Mouse (Mus musculus) embryonic facial prominence, embryonic 10.5 days (tissue): ENCODE data around the gene Nat10. TPM values are rescaled to one million over a fixed set of nuclear protein-coding genes. Genes with fewer than 3 reads are reported as not detected.

Experiments used
- DNase-seq: peaks from one replicate; pipeline ENCODE4 v3.0.0-alpha.2; 2017; ENCODE audit warnings: low spot score
- H3K27ac ChIP-seq: fragments of 300-500 bp; sonication (generic); replicated peaks from 2 replicates; pipeline ENCODE4 v1.5.1; 2016; ENCODE audit warnings: mild to moderate bottlenecking
- H3K27me3 ChIP-seq: fragments of 300-500 bp; sonication (generic); replicated peaks from 2 replicates; pipeline ENCODE4 v1.6.1; 2016; ENCODE audit warnings: low read depth, mild to moderate bottlenecking; ENCODE audit not compliant: poor library complexity, severe bottlenecking
- H3K36me3 ChIP-seq: fragments of 300-500 bp; sonication (generic); replicated peaks from 2 replicates; pipeline ENCODE4 v1.6.1; 2016; ENCODE audit warnings: mild to moderate bottlenecking, moderate library complexity
- H3K4me1 ChIP-seq: fragments of 300-500 bp; sonication (generic); 2 replicates; pipeline ENCODE4 v1.6.1; 2016
- H3K4me3 ChIP-seq: fragments of 300-500 bp; sonication (generic); 2 replicates; pipeline ENCODE4 v1.5.1; 2016; ENCODE audit warnings: mild to moderate bottlenecking, moderate library complexity
- H3K9me3 ChIP-seq: fragments of 300-500 bp; sonication (generic); 2 replicates; pipeline ENCODE4 v1.6.1; 2016; ENCODE audit warnings: mild to moderate bottlenecking
- WGBS: fragments of 180-500 bp; shearing (Covaris S2); methylation state at CpG from one replicate; pipeline ENCODE4 v1.1.7; 2016; 5-methylcytosine and 5-hydroxymethylcytosine counted together
- polyA plus RNA-seq: library from polyadenylated mRNA; unstranded; fragments of >200 nt; fragmentation: Nextera tagmentation; extraction: Ambion mirVana; gene quantifications from 2 replicates; pipeline ENCODE4 v1.2.1, GENCODE M21; 2016

The Nat10 gene
- polyA plus RNA-seq, 1 experiment from 2014 or later, result 31.5 TPM

DNA sequence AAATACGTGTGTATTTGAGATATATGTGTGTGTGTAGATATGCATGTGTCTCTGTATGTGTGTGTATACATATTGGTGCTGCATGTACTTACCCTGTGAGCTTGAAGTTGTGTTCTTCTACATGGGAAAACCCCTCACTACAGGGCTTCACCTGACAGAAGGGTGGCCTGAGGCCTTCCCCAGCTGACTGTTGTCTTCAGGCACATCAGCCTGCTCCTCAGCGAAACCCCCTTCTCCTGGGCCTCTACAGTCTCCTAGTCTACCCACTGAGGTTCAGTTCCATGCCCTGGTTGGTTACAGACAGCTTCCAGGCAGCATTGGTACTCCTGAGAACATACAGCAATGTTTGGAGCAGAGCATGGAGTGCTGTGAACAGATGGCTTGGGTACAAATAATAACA, 76.6 kb downstream of the Nat10 start:
- Histone ChIP-seq H3K4me1 (peaks cover 50% of the 10 kb centered on the region), H3K9me3 (no peaks in the 10 kb centered on the region), H3K27ac (0 out of 2 replicates have a peak overlapping the region, but pooled peaks have one; percentile 45), H3K27me3 (no peaks in the 10 kb centered on the region), H3K36me3 (no peaks in the 10 kb centered on the region), H3K4me3 (no peak overlapping the region)
- WGBS, result 92% methylated on average over 2 of the region's 2 CpGs
- DNase-seq, result no peak

DNA sequence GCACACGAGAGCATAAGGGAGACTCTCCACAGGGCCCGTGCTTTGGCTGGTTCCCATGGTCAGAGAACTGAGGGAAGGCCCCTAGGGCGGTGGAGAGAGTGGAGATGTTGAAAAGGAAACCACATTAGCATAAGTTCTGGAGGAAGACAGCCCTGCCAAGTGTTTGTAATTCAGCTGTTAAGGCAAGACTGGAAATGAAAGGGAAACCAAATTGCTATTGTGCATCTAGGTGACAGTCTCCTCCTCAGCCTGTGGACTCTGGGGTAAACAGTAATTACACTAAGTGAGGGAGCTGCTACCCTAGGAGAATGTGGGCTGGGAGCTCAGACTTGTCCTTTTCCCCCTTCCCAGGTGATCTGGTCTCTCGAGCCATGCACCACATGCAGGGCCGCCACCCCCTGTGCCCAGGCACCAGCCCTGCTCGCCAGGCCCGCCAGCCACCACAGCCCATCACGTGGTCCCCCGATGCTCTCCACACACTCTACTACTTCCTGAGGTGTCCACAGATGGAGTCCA, 78.1 kb downstream of the Nat10 start:
- Histone ChIP-seq H3K27ac (peak overlapping the region; percentile 44; the same call in 1 of the 2 replicates), H3K9me3 (no peaks in the 10 kb centered on the region), H3K27me3 (peaks cover 8% of the 10 kb centered on the region; the same call in 1 of the 2 replicates), H3K36me3 (no peaks in the 10 kb centered on the region), H3K4me1 (peaks cover 58% of the 10 kb centered on the region), H3K4me3 (no peak overlapping the region)
- no peak for DNase-seq
- 79% methylated on average over 9 of the region's 9 CpGs for WGBS

- H3K27me3 ChIP-seq, result peaks cover 8% of the 10 kb centered on the region; the same call in 1 of the 2 replicates
- WGBS, result 74% methylated on average over 9 of the region's 9 CpGs
- no peak overlapping the region for H3K4me3 ChIP-seq
- H3K36me3 ChIP-seq, result no peaks in the 10 kb centered on the region
- H3K9me3 ChIP-seq, result no peaks in the 10 kb centered on the region
- no peak for DNase-seq
- H3K4me1 ChIP-seq, result peaks cover 63% of the 10 kb centered on the region
- peak overlapping the region; percentile 44; the same call in 1 of the 2 replicates for H3K27ac ChIP-seq
Observed at GRCm38 (mm10) chr2:103682261-103682722, 78.8 kb downstream of the Nat10 start.

DNA sequence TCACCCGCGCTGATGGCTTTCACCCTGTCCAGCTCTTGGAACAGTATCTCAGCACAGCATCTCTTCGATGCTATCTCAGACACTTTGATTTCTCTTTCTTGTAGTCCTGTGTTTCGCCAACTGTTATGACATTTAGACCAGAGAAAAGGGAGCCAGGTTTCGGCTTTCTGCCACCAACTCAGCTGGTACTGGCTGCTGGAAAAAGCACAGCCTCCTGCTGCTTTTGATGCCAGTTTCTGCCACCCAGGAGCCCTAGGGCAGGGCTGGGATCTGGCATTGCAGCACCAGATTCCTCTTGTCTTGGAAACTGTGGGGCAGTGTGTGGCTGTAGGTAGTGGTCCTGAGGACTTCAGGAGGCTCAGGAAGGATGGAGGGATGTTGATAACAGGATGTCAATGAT, 79.9 kb downstream of the Nat10 start:
- Histone ChIP-seq H3K4me3 (no peak overlapping the region), H3K4me1 (peaks cover 67% of the 10 kb centered on the region), H3K27me3 (peaks cover 8% of the 10 kb centered on the region; the same call in 1 of the 2 replicates), H3K9me3 (no peaks in the 10 kb centered on the region), H3K27ac (no peak overlapping the region), H3K36me3 (no peaks in the 10 kb centered on the region)
- no peak for DNase-seq
- 86% methylated on average over 5 of the region's 5 CpGs for WGBS

- peaks cover 9% of the 10 kb centered on the region for H3K27me3 ChIP-seq
- H3K27ac ChIP-seq, result no peak overlapping the region
- H3K36me3 ChIP-seq, result no peaks in the 10 kb centered on the region
- DNase-seq, result no peak
- H3K9me3 ChIP-seq, result no peaks in the 10 kb centered on the region
- H3K4me3 ChIP-seq, result no peak overlapping the region
- WGBS, result 72% methylated on average over 9 of the region's 9 CpGs
- H3K4me1 ChIP-seq, result peaks cover 65% of the 10 kb centered on the region
Observed at GRCm38 (mm10) chr2:103680364-103681110, 80.5 kb downstream of the Nat10 start.

DNA sequence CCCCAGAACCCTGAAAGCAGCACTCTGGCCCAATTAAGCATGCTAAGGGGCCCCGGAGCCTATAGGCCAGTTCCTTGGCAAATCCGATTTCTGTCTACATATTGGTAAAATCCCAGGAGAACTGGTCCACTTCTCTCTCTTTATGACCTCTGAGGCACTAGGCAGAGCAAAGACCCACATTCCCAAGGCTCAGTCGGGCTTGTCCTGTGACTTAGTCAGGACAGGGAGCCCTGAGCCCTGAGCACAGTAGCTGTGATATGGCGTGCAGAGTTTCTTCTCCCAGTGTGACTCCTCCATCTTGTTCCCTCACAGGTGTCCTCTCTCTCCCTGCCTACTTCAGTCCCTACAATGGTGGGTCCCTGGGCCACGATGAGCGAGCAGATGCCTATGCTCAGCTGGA, 82.6 kb downstream of the Nat10 start:
- Histone ChIP-seq H3K4me1 (peaks cover 55% of the 10 kb centered on the region), H3K27ac (no peak overlapping the region), H3K9me3 (no peaks in the 10 kb centered on the region), H3K27me3 (peaks cover 17% of the 10 kb centered on the region), H3K4me3 (no peak overlapping the region), H3K36me3 (no peaks in the 10 kb centered on the region)
- no peak for DNase-seq
- 84% methylated on average over 6 of the region's 6 CpGs for WGBS

DNA sequence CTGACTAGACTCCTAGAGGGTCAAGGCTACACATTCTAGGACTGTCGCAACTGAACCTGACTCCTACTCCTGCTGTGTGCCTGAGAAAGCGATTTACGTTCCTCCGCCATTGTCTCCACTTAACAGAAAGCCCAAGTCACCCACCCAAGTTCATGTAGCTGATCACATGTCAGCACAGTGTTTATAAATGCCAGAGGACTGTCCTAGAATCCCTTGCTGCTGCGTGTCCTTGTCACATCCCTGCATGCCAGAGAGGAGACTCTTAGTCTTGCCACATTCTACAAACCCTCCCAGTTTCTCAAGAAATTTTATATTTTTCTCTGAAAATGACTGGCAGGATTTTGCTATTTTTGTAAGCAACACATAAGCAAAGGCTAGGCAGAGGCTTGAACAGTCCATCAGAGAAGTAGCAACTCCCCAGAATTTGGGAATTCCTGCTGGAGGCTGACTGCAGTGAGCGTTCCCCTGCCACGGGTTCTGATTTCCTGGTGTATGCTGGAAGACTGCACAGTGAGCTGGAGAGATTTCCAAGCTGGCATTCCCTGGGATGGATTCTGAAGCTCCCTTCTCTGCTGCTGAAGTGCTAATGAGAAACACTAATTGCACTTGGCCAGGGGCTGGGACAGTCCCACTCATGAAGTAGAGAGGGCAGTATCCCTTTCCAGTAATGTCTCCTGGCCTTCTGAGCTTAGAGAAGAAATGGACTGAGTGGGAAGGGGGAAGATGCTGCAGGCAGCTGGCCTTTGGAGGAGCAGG, 83.3 kb downstream of the Nat10 start:
- Histone ChIP-seq H3K9me3 (no peaks in the 10 kb centered on the region), H3K4me1 (peaks cover 53% of the 10 kb centered on the region), H3K4me3 (no peak overlapping the region), H3K36me3 (no peaks in the 10 kb centered on the region), H3K27me3 (peaks cover 17% of the 10 kb centered on the region), H3K27ac (peak overlapping the region; percentile 54; the same call in 1 of the 2 replicates)
- 72% methylated on average over 7 of the region's 7 CpGs for WGBS
- no peak for DNase-seq

DNA sequence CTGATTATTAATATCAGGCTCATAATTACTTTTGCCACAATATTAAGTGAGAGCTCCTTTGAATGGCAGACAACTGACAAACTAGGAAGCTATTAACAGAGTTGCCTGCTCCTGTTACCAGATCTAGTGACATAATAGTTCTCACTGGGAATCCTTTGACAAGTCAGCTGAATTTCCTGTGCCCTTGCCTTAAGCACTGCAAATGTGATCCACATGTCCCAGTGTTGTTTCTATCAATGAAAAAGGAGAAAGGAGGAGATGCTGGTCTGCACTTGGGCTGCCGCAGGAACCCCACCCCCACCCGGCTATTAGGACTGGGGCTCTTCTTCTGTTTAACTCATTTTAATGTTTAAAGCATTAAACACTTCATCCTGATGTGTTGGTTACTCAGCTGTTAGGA, 84.3 kb downstream of the Nat10 start:
- H3K36me3 ChIP-seq, result no peaks in the 10 kb centered on the region
- H3K4me3 ChIP-seq, result peak overlapping the region; percentile 21; the same call in 1 of the 2 replicates
- 35% methylated on average over 2 of the region's 2 CpGs for WGBS
- H3K9me3 ChIP-seq, result no peaks in the 10 kb centered on the region
- peaks cover 17% of the 10 kb centered on the region for H3K27me3 ChIP-seq
- peak; percentile 56 for DNase-seq
- H3K4me1 ChIP-seq, result peaks cover 48% of the 10 kb centered on the region
- 0 out of 2 replicates have a peak overlapping the region, but pooled peaks have one; percentile 54 for H3K27ac ChIP-seq

DNA sequence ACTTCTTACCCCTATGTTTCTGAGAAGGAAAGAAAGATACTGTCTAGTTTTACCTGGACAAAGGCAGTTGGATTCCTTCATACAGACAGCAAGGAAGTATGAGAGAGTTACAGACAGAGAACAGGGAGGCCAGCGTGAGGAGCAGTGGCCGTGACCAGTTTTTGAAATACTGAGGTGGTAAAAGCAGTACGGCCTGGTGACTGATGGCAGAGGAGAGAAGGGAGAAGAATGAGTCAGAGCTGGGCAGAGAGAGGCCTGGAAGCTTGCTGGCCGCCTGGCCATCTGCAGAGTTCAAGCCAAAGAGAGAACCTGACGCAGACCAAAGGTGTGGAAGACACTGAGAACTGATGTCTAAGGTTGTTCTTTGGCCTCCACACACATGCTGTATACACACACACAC, 85.7 kb downstream of the Nat10 start:
- DNase-seq, result no peak
- H3K4me3 ChIP-seq, result no peak overlapping the region
- H3K36me3 ChIP-seq, result no peaks in the 10 kb centered on the region
- no peaks in the 10 kb centered on the region for H3K9me3 ChIP-seq
- WGBS, result 90% methylated on average over 5 of the region's 5 CpGs
- peaks cover 17% of the 10 kb centered on the region for H3K27me3 ChIP-seq
- no peak overlapping the region for H3K27ac ChIP-seq
- H3K4me1 ChIP-seq, result peaks cover 43% of the 10 kb centered on the region

DNA sequence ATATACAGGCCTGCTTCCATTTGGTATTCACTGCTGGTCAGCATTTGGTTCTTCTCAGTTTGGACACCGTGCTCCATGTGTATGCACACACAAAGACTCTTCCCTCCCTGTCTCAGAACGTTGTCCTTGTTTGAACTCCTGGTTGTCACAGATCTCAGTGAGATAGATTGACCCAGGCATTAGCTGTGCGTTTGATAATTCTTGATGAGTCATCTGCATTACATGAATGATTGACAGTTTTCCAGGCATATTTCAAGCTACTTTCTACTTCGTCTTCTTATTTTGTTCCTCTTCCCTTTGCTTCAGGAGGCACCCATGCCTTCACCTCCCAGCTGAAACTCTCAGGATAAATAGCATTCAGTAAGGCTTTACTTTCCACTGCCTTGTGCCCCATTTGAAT, 87.5 kb downstream of the Nat10 start:
- H3K36me3 ChIP-seq, result no peaks in the 10 kb centered on the region
- peaks cover 50% of the 10 kb centered on the region for H3K4me1 ChIP-seq
- no peak for DNase-seq
- H3K27ac ChIP-seq, result no peak overlapping the region
- WGBS, result 90% methylated on average over 4 of the region's 4 CpGs
- H3K4me3 ChIP-seq, result no peak overlapping the region
- peaks cover 12% of the 10 kb centered on the region for H3K27me3 ChIP-seq
- no peaks in the 10 kb centered on the region for H3K9me3 ChIP-seq

- no peak overlapping the region for H3K27ac ChIP-seq
- no peaks in the 10 kb centered on the region for H3K9me3 ChIP-seq
- H3K36me3 ChIP-seq, result no peaks in the 10 kb centered on the region
- no peak for DNase-seq
- H3K27me3 ChIP-seq, result peaks cover 9% of the 10 kb centered on the region; the same call in 1 of the 2 replicates
- 72% methylated on average over 7 of the region's 7 CpGs for WGBS
- H3K4me1 ChIP-seq, result peaks cover 49% of the 10 kb centered on the region
- no peak overlapping the region for H3K4me3 ChIP-seq
Observed at GRCm38 (mm10) chr2:103672573-103673119, 88.4 kb downstream of the Nat10 start.
